Mouse (Mus musculus) large intestine, adult 2 months (tissue): ENCODE measurements around the gene Adamtsl5. TPM values are rescaled to one million over a fixed set of nuclear protein-coding genes. Genes with fewer than 3 reads are reported as not detected.

Source experiments
- DNase-seq: peaks from one replicate; pipeline ENCODE4 v3.0.0-alpha.2; 2012; ENCODE audit warnings: low read depth, low spot score
- WGBS: fragments of 180-500 bp; shearing (Covaris S2); methylation state at CpG from one replicate; pipeline ENCODE4 v1.1.7; 2018; 5-methylcytosine and 5-hydroxymethylcytosine counted together
- polyA plus RNA-seq: library from polyadenylated mRNA; depleted of rRNA; stranded (reverse); fragments of >200 nt; gene quantifications from 2 replicates; pipeline ENCODE4 v1.2.3, GENCODE M21; 2012; rRNA removed

The Adamtsl5 gene
- 40.5 and 73.6 TPM in 2 replicates for polyA plus RNA-seq

DNA sequence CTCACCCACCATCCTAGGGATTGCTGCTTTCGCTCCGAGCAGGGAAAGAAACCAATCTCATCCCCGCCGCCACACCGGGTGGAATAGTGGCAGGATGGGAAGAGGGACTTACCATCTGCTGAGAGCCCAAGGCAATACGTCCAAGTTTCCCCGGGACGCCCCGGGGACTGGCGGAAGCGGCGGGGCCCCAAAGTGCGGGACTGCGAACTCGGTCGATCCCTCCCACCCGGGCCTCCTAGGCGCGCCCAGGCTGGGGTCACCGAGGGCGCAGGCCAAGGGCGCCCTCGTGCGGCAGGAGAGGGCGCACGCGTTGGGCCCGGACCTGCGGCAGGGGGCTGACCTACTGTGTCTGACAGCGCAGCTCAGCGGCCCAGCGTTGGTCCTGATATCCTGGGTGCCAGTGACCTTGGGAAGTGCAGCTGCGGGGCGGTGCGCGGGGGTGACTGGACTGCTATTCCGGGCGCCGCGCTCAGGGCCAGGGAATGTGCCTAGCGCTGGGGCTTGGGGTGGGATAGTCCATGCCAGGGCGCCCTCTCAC is at the start of gene Adamtsl5:
Gene Adamtsl5 (minus strand): TSS at position 169 of the 538 bp plus-strand sequence.
- no peak for DNase-seq
- 1% methylated on average over 42 of the region's 42 CpGs for WGBS

DNA sequence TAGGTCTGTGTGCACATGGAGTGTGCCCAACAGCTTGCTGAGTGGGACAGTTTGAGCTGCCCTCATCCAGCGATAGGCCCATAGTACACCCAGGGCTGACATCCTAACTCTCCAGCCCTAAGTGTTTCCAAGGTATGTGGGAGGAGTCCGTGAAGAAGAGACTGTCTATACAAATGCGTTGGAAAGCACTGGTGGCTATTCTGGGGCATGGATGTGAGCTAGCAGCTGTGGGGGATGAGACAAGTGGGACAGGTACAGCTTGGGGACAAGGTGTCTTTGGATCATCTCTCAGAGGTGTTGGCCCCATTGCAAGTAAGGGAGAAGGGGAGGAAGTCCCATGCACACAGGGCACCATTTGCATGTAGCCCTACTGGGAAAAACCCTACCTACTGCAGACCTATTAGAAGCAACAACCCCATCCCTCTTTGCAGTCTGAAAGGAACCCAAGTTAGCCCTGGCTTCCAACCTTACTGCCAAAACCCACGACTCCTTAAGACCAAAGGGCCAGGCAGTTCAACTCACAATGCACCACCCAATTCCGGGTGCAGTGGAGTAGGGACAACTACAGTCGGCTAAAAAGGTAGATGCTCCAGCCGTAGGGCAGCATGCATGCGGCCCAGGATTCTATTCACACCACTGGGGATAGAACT is 49.4 kb upstream of the Adamtsl5 start:
- 27% methylated on average over 8 of the region's 8 CpGs for WGBS
- DNase-seq: no peak

GRCm38 (mm10) chr10:80396822-80397523 is 48.8 kb upstream of the Adamtsl5 start:
- WGBS: 85% methylated on average over 11 of the region's 11 CpGs
- DNase-seq: no peak

- no peak for DNase-seq
- WGBS: 96% methylated on average over 35 of the region's 35 CpGs
These were observed 46.9 kb upstream of the Adamtsl5 start for GRCm38 (mm10) chr10:80395025-80395627.

GRCm38 (mm10) chr10:80392687-80393086 is 44.5 kb upstream of the Adamtsl5 start:
- WGBS: 84% methylated on average over 5 of the region's 5 CpGs
- DNase-seq: no peak

GRCm38 (mm10) chr10:80390697-80391096 is 42.5 kb upstream of the Adamtsl5 start:
- 69% methylated on average over 9 of the region's 9 CpGs for WGBS
- no peak for DNase-seq

DNA sequence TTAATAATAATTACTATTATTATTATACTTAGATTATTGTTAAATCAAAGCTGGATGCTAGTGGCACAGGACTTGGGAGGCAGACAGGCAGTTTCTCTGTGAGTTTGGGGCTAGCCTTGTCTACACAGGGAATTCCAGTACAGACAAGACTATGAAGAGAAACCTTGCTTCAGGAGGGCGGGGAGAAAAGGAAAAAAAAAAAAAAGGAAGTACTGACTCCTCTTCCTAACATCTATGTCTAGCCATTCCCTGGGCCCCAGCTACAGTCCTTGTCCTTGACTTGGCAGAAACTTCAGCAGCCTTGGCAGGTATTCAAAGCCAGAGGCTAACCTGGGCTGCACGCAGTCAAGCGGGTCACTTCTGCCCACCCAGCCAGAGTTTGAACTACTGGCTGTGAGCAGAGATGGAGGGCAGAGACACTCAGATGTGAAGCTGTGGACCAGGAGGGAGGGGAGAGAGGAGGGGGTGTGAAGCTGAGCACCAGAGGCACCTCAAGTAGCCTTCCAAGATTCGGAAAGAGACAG is 41.0 kb upstream of the Adamtsl5 start:
- no peak for DNase-seq
- WGBS: 64% methylated on average over 4 of the region's 4 CpGs

DNA sequence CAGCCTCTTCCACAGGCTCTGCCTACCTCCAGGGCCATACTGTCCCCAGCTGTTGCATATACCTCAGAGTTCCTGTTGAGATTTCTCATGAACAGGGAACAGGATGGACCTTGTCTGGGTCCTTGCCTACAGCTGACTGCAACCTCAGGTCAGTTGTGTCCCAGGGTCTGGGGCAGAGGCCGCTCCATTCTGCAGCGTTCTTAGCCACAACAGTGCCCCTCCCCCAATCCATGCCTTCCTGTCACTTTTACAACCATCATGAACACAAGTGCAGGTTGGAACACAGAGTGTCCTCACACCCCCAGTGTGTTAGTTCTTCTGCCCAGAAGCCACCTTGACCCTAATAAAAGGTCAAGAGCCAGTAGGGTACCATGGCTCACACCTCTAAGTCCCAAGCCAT is 40.5 kb upstream of the Adamtsl5 start:
- DNase-seq: no peak
- WGBS: 38% methylated on average over 2 of the region's 2 CpGs

- no peak for DNase-seq
- WGBS: 24% methylated on average over 48 of the region's 61 CpGs
These were observed 39.3 kb upstream of the Adamtsl5 start, which contains the start of gene Mex3d for GRCm38 (mm10) chr10:80387522-80387959. Mex3d (minus strand) TSS chr10:80387659.

GRCm38 (mm10) chr10:80386735-80387471 is 38.7 kb upstream of the Adamtsl5 start:
- no peak for DNase-seq
- 2% methylated on average over 94 of the region's 94 CpGs for WGBS

- no peak for DNase-seq
- 3% methylated on average over 34 of the region's 34 CpGs for WGBS
These were observed 37.9 kb upstream of the Adamtsl5 start for GRCm38 (mm10) chr10:80385811-80386734.

GRCm38 (mm10) chr10:80385310-80385709 is 37.1 kb upstream of the Adamtsl5 start:
- WGBS: 25% methylated on average over 7 of the region's 7 CpGs
- no peak for DNase-seq

DNA sequence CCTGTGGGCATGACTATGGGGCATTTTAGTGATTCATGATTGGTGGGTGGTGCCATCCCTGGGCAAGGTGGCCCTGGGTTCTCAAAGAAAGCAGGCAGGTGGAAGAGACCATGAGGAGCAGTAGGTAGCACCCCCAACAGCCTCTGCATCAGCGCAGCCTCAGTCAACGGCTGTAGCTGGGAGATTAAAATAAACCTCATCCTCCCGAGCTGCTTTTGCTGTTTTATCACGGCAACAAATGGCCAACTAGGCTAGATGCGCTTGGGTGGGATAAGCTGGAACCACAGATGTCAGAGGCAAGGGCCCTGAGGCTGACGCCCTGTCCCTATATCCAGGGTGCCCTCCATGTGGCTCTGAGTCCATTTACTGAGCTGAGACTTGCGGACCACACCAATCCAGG is 36.5 kb upstream of the Adamtsl5 start:
- DNase-seq: no peak
- WGBS: 79% methylated on average over 7 of the region's 7 CpGs

- 82% methylated on average over 4 of the region's 4 CpGs for WGBS
- DNase-seq: no peak
These were observed 36.0 kb upstream of the Adamtsl5 start for GRCm38 (mm10) chr10:80384115-80384639.

DNA sequence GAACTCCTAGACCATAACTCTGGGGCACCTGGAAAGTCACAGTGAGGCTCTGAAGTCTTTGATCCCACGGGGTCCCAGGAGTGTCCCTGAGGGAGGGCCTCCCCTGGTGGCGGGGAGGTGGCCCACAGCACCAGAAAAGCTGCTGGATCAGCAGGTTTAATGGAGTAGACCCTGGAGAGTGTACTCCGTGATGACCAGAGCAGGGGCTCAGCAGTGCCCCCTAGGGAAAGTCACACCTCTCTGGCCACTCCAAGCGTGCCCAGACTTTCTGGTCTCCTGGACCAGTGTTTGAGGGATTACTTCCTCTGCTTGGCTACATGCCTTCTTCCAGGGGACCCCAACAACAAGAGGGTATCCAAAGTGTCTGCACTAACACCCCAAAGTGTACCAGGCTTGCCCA is 35.2 kb upstream of the Adamtsl5 start:
- WGBS: 77% methylated on average over 4 of the region's 4 CpGs

GRCm38 (mm10) chr10:80382641-80383365 is 34.6 kb upstream of the Adamtsl5 start:
- WGBS: 77% methylated on average over 7 of the region's 7 CpGs
- DNase-seq: no peak

More for the DNA sequence above, 35.2 kb upstream of the Adamtsl5 start:
- no peak for DNase-seq

DNA sequence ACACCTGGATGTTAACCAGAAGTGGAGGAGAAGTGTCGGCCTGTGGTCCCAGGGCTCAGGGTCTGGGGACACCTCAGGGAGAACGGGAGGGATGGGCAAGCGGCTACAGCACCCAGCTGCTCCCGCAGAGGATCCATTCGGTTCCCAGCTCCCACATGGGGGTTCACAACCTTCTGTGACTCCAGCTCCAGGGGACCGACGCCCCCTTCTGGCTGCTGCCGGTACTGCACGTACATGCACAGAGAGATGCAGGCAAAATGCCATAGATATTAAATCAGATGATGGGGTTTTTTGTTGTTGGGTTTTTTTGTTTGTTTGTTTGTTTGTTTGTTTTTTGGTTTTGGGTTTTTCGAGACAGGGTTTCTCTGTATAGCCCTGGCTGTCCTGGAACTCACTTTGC is 29.5 kb upstream of the Adamtsl5 start:
- WGBS: 47% methylated on average over 10 of the region's 10 CpGs
- DNase-seq: no peak

- DNase-seq: no peak
- WGBS: 4% methylated on average over 7 of the region's 7 CpGs
These were observed 27.9 kb upstream of the Adamtsl5 start for GRCm38 (mm10) chr10:80376160-80376559.
